Mouse (Mus musculus): ENCODE measurements at regions not wholly inside any gene's neighbourhood (a gene's known extent, or its start where the extent isn't known, plus 50 kb on each side); places are given as distances from the start of the nearest gene placed in this dataset.

- in situ Hi-C loops (cut with MboI; ENCODE audit: low pct_ligation_motif_present, low pct_unique_long_range_greater_than_20kb, low sequenced_read_pairs): no loop called here
Measured at GRCm38 (mm10) chr15:96799228-96799627, 99.7 kb upstream of the Slc38a2 start.

GRCm38 (mm10) chr15:96797615-96798270 is 98.2 kb upstream of the Slc38a2 start:
- TF ChIP-seq HCFC1 (IDR thresholded peaks at IDR 0.05; ENCODE audit: low read depth, low read length) (no peak), MYC (IDR thresholded peaks at IDR 0.05; ENCODE audit: low read depth, low read length) (no peak), NELFE (IDR thresholded peaks at IDR 0.05; ENCODE audit: low read depth, low read length) (no peak), RAD21 (IDR thresholded peaks at IDR 0.05; ENCODE audit: low read depth, low read length) (no peak), POLR2A (IDR thresholded peaks at IDR 0.05; ENCODE audit: low read depth, low read length) (no peak), ZC3H11A (IDR thresholded peaks at IDR 0.05; ENCODE audit: low read depth, low read length) (no peak), USF2 (conservative IDR thresholded peaks at IDR 0.05; ENCODE audit: low read depth, low read length) (no peak)
- Histone ChIP-seq H3K9me3 (replicated peaks; ENCODE audit: low read length) (no peaks in the 10 kb centered on the region), H3K4me3 (replicated peaks in 1 of 3; ENCODE audit: low read depth in 2 of 3, low read length in 2 of 3, poor library complexity in 1 of 3) (no peak overlapping the region), H3K4me2 (ENCODE audit: insufficient read depth, low read depth, poor library complexity, severe bottlenecking) (no peak overlapping the region), H3K27me3 (replicated peaks) (no peaks in the 10 kb centered on the region), H3K27ac (ENCODE audit: insufficient read depth, low read depth) (no peak overlapping the region), H3K79me2 (replicated peaks; ENCODE audit: control insufficient read depth, extremely low read depth, insufficient read depth, poor library complexity, severe bottlenecking) (no peaks in the 10 kb centered on the region), H3K36me3 (replicated peaks in 1 of 2; ENCODE audit: control insufficient read depth in 1 of 2, insufficient read depth in 1 of 2, low read length in 1 of 2) (no peaks in the 10 kb centered on the region), H3K4me1 (ENCODE audit: control insufficient read depth in 1 of 2, insufficient read depth in 2 of 2) (no peaks in the 10 kb centered on the region), H3K9ac (ENCODE audit: insufficient read depth, low read depth) (no peak overlapping the region)
- dilution Hi-C loops (cut with MboI; ENCODE audit: extremely low pct_ligation_motif_present, extremely low pct_unique_long_range_greater_than_20kb, low sequenced_read_pairs): no loop called here
- in situ Hi-C loops (cut with MboI; ENCODE audit: low pct_ligation_motif_present, low pct_unique_long_range_greater_than_20kb, low sequenced_read_pairs): no loop called here
- no peak for DNase-seq (ENCODE audit: extremely low read depth)

More at GRCm38 (mm10) chr15:96799228-96799627, 99.7 kb upstream of the Slc38a2 start:
- no peaks in the 10 kb centered on the region for H3K4me1 ChIP-seq (ENCODE audit: control insufficient read depth in 1 of 2, insufficient read depth in 2 of 2)
- H3K27ac ChIP-seq (ENCODE audit: insufficient read depth, low read depth): no peak overlapping the region
- no peak overlapping the region for H3K4me2 ChIP-seq (ENCODE audit: insufficient read depth, low read depth, poor library complexity, severe bottlenecking)
- TF ChIP-seq NRF1 (IDR thresholded peaks at IDR 0.05; ENCODE audit: low read depth, low read length): no peak
- TF ChIP-seq PAX5 (IDR thresholded peaks at IDR 0.05; ENCODE audit: low read length): no peak
- no peak for TF ChIP-seq KAT2A (IDR thresholded peaks at IDR 0.05; ENCODE audit: insufficient replicate concordance, low read length)
- no peak for TF ChIP-seq IRF4 (IDR thresholded peaks at IDR 0.05; ENCODE audit: low read depth, low read length)
- no peak for TF ChIP-seq ETS1 (conservative IDR thresholded peaks at IDR 0.05; ENCODE audit: low read depth, low read length)
- no peak for TF ChIP-seq SIN3A (IDR thresholded peaks at IDR 0.05; ENCODE audit: low read length)
- no peak for TF ChIP-seq POLR2A (IDR thresholded peaks at IDR 0.05; ENCODE audit: low read depth, low read length)
- TF ChIP-seq POLR2AphosphoS2 (IDR thresholded peaks at IDR 0.05; ENCODE audit: low read depth, low read length): no peak
- TF ChIP-seq TCF12 (IDR thresholded peaks at IDR 0.05; ENCODE audit: low read depth, low read length): no peak
- TF ChIP-seq ZMIZ1 (IDR thresholded peaks at IDR 0.05; ENCODE audit: low read depth, low read length): no peak
- TF ChIP-seq TBP (conservative IDR thresholded peaks at IDR 0.05; ENCODE audit: low read depth, low read length): no peak
- TF ChIP-seq MAX (IDR thresholded peaks at IDR 0.05; ENCODE audit: low read length): no peak
- TF ChIP-seq USF1 (IDR thresholded peaks at IDR 0.05; ENCODE audit: low read depth, low read length): no peak
- no peak for TF ChIP-seq ZC3H11A (IDR thresholded peaks at IDR 0.05; ENCODE audit: low read depth, low read length)
- no peak for TF ChIP-seq USF2 (conservative IDR thresholded peaks at IDR 0.05; ENCODE audit: low read depth, low read length)
- TF ChIP-seq ZKSCAN1 (IDR thresholded peaks at IDR 0.05; ENCODE audit: borderline replicate concordance, low read depth, low read length): no peak
- no peak for TF ChIP-seq JUND (conservative IDR thresholded peaks at IDR 0.05; ENCODE audit: low read depth, low read length)
- no peak for TF ChIP-seq MXI1 (IDR thresholded peaks at IDR 0.05; ENCODE audit: low read depth, low read length)
- no peak for TF ChIP-seq RCOR1 (conservative IDR thresholded peaks at IDR 0.05; ENCODE audit: low read depth, low read length)
- TF ChIP-seq CTCF (conservative IDR thresholded peaks at IDR 0.05 in 1 of 2, IDR thresholded peaks at IDR 0.05 in 1 of 2; ENCODE audit: low read depth in 2 of 2, low read length in 2 of 2): no peak
- dilution Hi-C loops (cut with MboI; ENCODE audit: extremely low pct_ligation_motif_present, extremely low pct_unique_long_range_greater_than_20kb, low sequenced_read_pairs): no loop called here
- no peaks in the 10 kb centered on the region for H3K9me3 ChIP-seq (replicated peaks; ENCODE audit: low read length)
- no peak overlapping the region for H3K4me3 ChIP-seq (replicated peaks in 1 of 3; ENCODE audit: low read depth in 2 of 3, low read length in 2 of 3, poor library complexity in 1 of 3)
- H3K36me3 ChIP-seq (replicated peaks in 1 of 2; ENCODE audit: control insufficient read depth in 1 of 2, insufficient read depth in 1 of 2, low read length in 1 of 2): no peaks in the 10 kb centered on the region
- no peaks in the 10 kb centered on the region for H3K79me2 ChIP-seq (replicated peaks; ENCODE audit: control insufficient read depth, extremely low read depth, insufficient read depth, poor library complexity, severe bottlenecking)
- DNase-seq (ENCODE audit: extremely low read depth): no peak
- no peaks in the 10 kb centered on the region for H3K27me3 ChIP-seq (replicated peaks)
- H3K9ac ChIP-seq (ENCODE audit: insufficient read depth, low read depth): no peak overlapping the region
